Mouse (Mus musculus) urinary bladder, adult 18-20 months (tissue): Measurements from ENCODE around the gene Mfsd4b5.
"Not testable (repeated sequence)": the region's sequence is repeated elsewhere in the genome, so short reads cannot be mapped to it uniquely, and the experiment has no call there.

Source experiments
- DNase-seq, 2 experiments: peaks; one replicate each; pipeline ENCODE4 v3.0.0; 2022; ENCODE audit warnings: low spot score in 2 of 2, mixed read lengths in 2 of 2

Mfsd4b5 gene

GRCm38 (mm10) chr10:39967512-39967911 is 18.9 kb downstream of the Mfsd4b5 start:
- no peak for DNase-seq

- no peak for DNase-seq
These were observed 24.5 kb downstream of the Mfsd4b5 start for GRCm38 (mm10) chr10:39961906-39962305.

GRCm38 (mm10) chr10:39960441-39960822 is 26.0 kb downstream of the Mfsd4b5 start:
- no peak for DNase-seq

- DNase-seq = peak; percentile 95 to 96
These were observed 26.5 kb downstream of the Mfsd4b5 start, which contains the start of gene Mfsd4b3 for GRCm38 (mm10) chr10:39959761-39960440. TSS of gene Mfsd4b3 (minus strand) at chr10:39960153.

- DNase-seq = no peak
These were observed 28.2 kb downstream of the Mfsd4b5 start for GRCm38 (mm10) chr10:39958266-39958665.

GRCm38 (mm10) chr10:39956340-39956878 is 30.0 kb downstream of the Mfsd4b5 start:
- DNase-seq = no peak

- no peak for DNase-seq
These were observed 31.3 kb downstream of the Mfsd4b5 start for GRCm38 (mm10) chr10:39955163-39955562.

GRCm38 (mm10) chr10:39949377-39949954 is 37.0 kb downstream of the Mfsd4b5 start:
- DNase-seq = no peak

GRCm38 (mm10) chr10:39947195-39947594 is 39.3 kb downstream of the Mfsd4b5 start:
- DNase-seq = not testable (repeated sequence)

GRCm38 (mm10) chr10:39936553-39936952 is 49.9 kb downstream of the Mfsd4b5 start:
- DNase-seq = no peak

GRCm38 (mm10) chr10:39926616-39927139 is 59.8 kb downstream of the Mfsd4b5 start, which contains the start of gene Mfsd4b2:
TSS of gene Mfsd4b2 (minus strand) at chr10:39926923.
- peak; percentile 1 to 15 for DNase-seq

GRCm38 (mm10) chr10:39924556-39924955 is 61.9 kb downstream of the Mfsd4b5 start:
- DNase-seq = not testable (repeated sequence)

GRCm38 (mm10) chr10:39912616-39913015 is 73.8 kb downstream of the Mfsd4b5 start:
- DNase-seq = no peak

- no peak for DNase-seq
These were observed 77.5 kb downstream of the Mfsd4b5 start for GRCm38 (mm10) chr10:39908768-39909441.
